Mouse (Mus musculus) embryonic facial prominence, embryonic 14.5 days (tissue): ENCODE measurements around the gene Dnah1. TPM values are rescaled to one million over a fixed set of nuclear protein-coding genes. Genes with fewer than 3 reads are reported as not detected.

Experiments used
- ATAC-seq: fragments of 200-750 bp; cut with Nextera tagmentation; 2 replicates; pipeline ENCODE4 v1.8.0; 2017; ENCODE audit warnings: low read depth, moderate number of reproducible peaks, moderate TSS enrichment
- DNase-seq: peaks from one replicate; pipeline ENCODE4 v3.0.0-alpha.2; 2015; ENCODE audit warnings: low spot score
- H3K27ac ChIP-seq: fragments of 300-500 bp; sonication (generic); replicated peaks from 2 replicates; pipeline ENCODE4 v1.5.1; 2014; ENCODE audit warnings: low read depth, mild to moderate bottlenecking, low read length, moderate library complexity
- H3K27me3 ChIP-seq: fragments of 300-500 bp; sonication (generic); replicated peaks from 2 replicates; pipeline ENCODE4 v1.6.1; 2014; ENCODE audit warnings: low read length; ENCODE audit not compliant: control insufficient read depth, insufficient read depth
- H3K36me3 ChIP-seq: fragments of 300-500 bp; sonication (generic); 2 replicates; pipeline ENCODE4 v1.6.1; 2014; ENCODE audit warnings: low read length, mixed read lengths; ENCODE audit not compliant: control insufficient read depth, insufficient read depth
- H3K4me1 ChIP-seq: fragments of 300-500 bp; sonication (generic); 2 replicates; pipeline ENCODE4 v1.6.1; 2014; ENCODE audit warnings: antibody characterized with exemption, low read length; ENCODE audit not compliant: control insufficient read depth, insufficient read depth
- H3K4me2 ChIP-seq: fragments of 300-500 bp; sonication (generic); 2 replicates; pipeline ENCODE4 v1.6.1; 2014; ENCODE audit warnings: low read depth, mild to moderate bottlenecking, low read length, moderate library complexity, mixed read lengths
- H3K4me3 ChIP-seq: fragments of 300-500 bp; sonication (generic); 2 replicates; pipeline ENCODE4 v1.5.1; 2014; ENCODE audit warnings: low read depth, mild to moderate bottlenecking, low read length
- H3K9ac ChIP-seq: fragments of 300-500 bp; sonication (generic); 2 replicates; pipeline ENCODE4 v1.6.1; 2014; ENCODE audit warnings: low read depth, mild to moderate bottlenecking, low read length, moderate library complexity, mixed read lengths
- H3K9me3 ChIP-seq: fragments of 300-500 bp; sonication (generic); 2 replicates; pipeline ENCODE4 v1.6.1; 2016; ENCODE audit warnings: low read length; ENCODE audit not compliant: control insufficient read depth
- WGBS: fragments of 180-500 bp; shearing (Covaris S2); extraction: QIAGEN DNeasy Blood & Tissue Kit; methylation state at CpG from one replicate; pipeline ENCODE4 v1.1.7; 2014; 5-methylcytosine and 5-hydroxymethylcytosine counted together
- polyA plus RNA-seq: library from polyadenylated mRNA; unstranded; fragments of >200 nt; fragmentation: Nextera tagmentation; extraction: Ambion mirVana; gene quantifications from 2 replicates; pipeline ENCODE4 v1.2.1, GENCODE M21; 2014

The Dnah1 gene
- polyA plus RNA-seq, 1 experiment from 2014 or later: 5.9 TPM

GRCm38 (mm10) chr14:31285728-31286127 is 38.0 kb downstream of the Dnah1 start:
- H3K4me2 ChIP-seq: no peak overlapping the region
- H3K4me1 ChIP-seq: no peaks in the 10 kb centered on the region
- no peaks in the 10 kb centered on the region for H3K27me3 ChIP-seq
- no peak overlapping the region for H3K9ac ChIP-seq
- H3K4me3 ChIP-seq: no peak overlapping the region
- ATAC-seq (no peak), DNase-seq (no peak)
- H3K9me3 ChIP-seq: no peaks in the 10 kb centered on the region
- no peak overlapping the region for H3K27ac ChIP-seq
- WGBS: 73% methylated on average over 8 of the region's 8 CpGs
- H3K36me3 ChIP-seq: no peaks in the 10 kb centered on the region

DNA sequence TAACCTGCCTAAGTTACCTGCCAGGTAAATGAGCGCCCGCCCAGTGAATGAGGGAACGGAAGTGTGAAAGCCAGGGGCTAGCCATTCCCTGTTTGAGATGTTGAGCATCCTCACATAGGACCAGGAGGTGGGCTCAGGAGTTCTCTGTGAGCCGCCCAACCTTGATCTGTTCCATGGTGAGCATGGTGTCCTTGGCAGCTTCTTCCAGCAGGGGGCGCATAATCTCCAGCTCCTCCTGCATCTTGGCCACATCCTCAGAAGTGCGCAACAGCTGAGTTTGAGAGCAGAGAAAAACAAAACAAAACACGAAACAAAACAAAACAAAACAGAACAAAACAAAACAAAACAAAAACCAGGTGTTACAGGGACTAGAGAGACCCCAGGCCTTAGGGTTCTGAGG is 51.5 kb downstream of the Dnah1 start:
- ATAC-seq: no peak
- DNase-seq: peak; percentile 80
- Histone ChIP-seq H3K27me3 (no peaks in the 10 kb centered on the region), H3K9ac (no peak overlapping the region), H3K9me3 (no peaks in the 10 kb centered on the region), H3K4me2 (no peak overlapping the region), H3K36me3 (no peaks in the 10 kb centered on the region), H3K27ac (no peak overlapping the region), H3K4me3 (no peak overlapping the region), H3K4me1 (peaks cover 14% of the 10 kb centered on the region)
- WGBS: 26% methylated on average over 7 of the region's 7 CpGs

GRCm38 (mm10) chr14:31271121-31271520 is 52.6 kb downstream of the Dnah1 start:
- Histone ChIP-seq H3K36me3 (no peaks in the 10 kb centered on the region), H3K27me3 (no peaks in the 10 kb centered on the region), H3K4me3 (no peak overlapping the region), H3K27ac (no peak overlapping the region), H3K4me1 (peaks cover 14% of the 10 kb centered on the region), H3K9ac (no peak overlapping the region), H3K4me2 (no peak overlapping the region), H3K9me3 (no peaks in the 10 kb centered on the region)
- no peak for DNase-seq
- whole genome bisulfite sequencing: 88% methylated on average over 6 of the region's 6 CpGs
- ATAC-seq: no peak

- peak overlapping the region; percentile 61 for H3K4me2 ChIP-seq
- WGBS: 15% methylated on average over 27 of the region's 28 CpGs
- peak overlapping the region; percentile 42 for H3K27ac ChIP-seq
- peak overlapping the region; percentile 60 for H3K9ac ChIP-seq
- H3K4me3 ChIP-seq: peak overlapping the region; percentile 33
- ATAC-seq (peak; percentile 92), DNase-seq (peak; percentile 93)
- H3K36me3 ChIP-seq: no peaks in the 10 kb centered on the region
- H3K27me3 ChIP-seq: no peaks in the 10 kb centered on the region
- no peaks in the 10 kb centered on the region for H3K9me3 ChIP-seq
- H3K4me1 ChIP-seq: peaks cover 14% of the 10 kb centered on the region
Measured at GRCm38 (mm10) chr14:31269456-31270100, 54.1 kb downstream of the Dnah1 start.

DNA sequence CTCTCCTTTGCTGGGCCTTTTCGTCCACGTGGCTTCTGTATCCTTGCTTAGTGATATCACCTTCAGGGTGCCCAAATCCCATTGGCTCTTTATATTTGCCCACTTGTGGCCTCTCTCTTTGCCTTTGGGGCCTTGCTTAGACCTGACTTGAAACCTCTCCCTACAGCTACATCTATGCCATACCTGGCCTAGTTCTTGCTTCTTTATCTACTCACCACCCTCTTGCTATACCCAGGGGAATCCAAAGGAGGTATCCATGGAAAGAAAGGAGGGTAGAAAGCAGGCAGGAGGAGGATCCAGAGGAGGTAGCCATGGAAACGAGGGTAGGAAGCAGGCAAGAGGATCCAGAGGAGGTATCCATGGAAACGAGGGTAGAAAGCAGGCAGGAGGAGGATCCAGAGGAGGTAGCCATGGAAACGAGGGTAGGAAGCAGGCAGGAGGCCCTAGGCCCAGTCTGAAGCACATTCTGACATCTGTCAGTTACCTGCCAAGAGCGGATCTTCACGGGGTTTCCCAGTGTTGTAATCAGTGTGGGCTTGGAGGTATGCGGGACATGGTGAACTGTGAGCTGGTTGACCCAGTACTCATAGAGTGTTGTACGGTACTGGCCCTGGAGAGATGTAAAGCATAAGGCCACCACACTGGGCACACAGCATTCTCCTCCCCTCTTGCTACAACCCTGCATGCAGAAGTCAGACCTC is 55.2 kb downstream of the Dnah1 start:
- ATAC-seq: peak; percentile 12; the same call in 1 of the 2 replicates
- Histone ChIP-seq H3K36me3 (0 out of 2 replicates have a peak, but pooled peaks cover under 1% of the 10 kb centered on the region), H3K9ac (peak overlapping the region; percentile 60), H3K27me3 (no peaks in the 10 kb centered on the region), H3K4me2 (peak overlapping the region; percentile 61), H3K9me3 (no peaks in the 10 kb centered on the region), H3K4me3 (peak overlapping the region; percentile 33), H3K27ac (no peak overlapping the region), H3K4me1 (peaks cover 14% of the 10 kb centered on the region)
- DNase-seq: no peak
- 67% methylated on average over 9 of the region's 9 CpGs for WGBS

DNA sequence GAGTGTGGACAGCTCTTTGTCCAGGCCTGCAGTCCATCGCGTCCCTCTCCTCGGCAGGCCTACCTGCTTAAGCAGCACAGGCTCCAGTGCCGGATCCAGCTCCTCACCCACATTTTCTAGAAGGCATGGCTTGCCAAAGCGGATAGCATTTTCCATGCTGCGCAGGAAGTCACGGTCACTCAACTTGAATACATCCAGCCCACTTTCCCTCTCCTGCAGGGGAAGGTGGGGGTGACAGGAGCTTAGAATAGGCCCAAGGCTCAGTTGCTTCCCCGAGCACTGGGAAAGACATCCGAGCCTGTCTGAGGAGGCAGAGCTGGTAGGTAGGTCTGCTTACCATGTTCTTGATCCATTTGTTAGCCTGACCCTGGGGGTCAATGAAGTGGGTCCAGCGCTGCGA is 56.0 kb downstream of the Dnah1 start:
- Histone ChIP-seq H3K4me2 (no peak overlapping the region), H3K36me3 (peaks cover 8% of the 10 kb centered on the region), H3K4me1 (peaks cover 14% of the 10 kb centered on the region), H3K27ac (no peak overlapping the region), H3K9me3 (no peaks in the 10 kb centered on the region), H3K9ac (no peak overlapping the region), H3K4me3 (no peak overlapping the region), H3K27me3 (no peaks in the 10 kb centered on the region)
- ATAC-seq (no peak), DNase-seq (no peak)
- WGBS: 85% methylated on average over 11 of the region's 11 CpGs

DNA sequence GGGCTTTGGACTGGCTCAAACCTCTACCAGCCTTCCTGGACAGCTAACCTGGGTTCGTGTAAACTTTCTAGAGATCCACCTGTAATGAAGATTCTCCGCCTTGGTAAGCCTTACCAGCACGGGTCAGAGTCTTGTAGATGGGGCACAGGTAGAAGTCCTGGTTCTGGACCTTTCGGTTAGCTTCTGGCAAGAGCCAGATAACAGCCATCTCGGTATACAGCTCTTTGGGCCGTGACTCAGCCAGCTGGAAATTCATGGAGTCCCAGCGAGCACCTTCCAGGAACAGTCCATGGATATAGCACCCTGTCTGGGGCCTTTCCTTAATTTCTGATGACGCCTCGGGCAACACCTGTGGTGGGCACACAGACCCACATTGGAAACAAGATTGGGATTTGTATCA is 62.8 kb downstream of the Dnah1 start:
- Histone ChIP-seq H3K36me3 (peaks cover 75% of the 10 kb centered on the region), H3K27ac (no peak overlapping the region), H3K9me3 (no peaks in the 10 kb centered on the region), H3K9ac (no peak overlapping the region), H3K4me2 (no peak overlapping the region), H3K4me3 (no peak overlapping the region), H3K4me1 (no peaks in the 10 kb centered on the region), H3K27me3 (no peaks in the 10 kb centered on the region)
- ATAC-seq (no peak), DNase-seq (no peak)
- WGBS: 95% methylated on average over 9 of the region's 9 CpGs

DNA sequence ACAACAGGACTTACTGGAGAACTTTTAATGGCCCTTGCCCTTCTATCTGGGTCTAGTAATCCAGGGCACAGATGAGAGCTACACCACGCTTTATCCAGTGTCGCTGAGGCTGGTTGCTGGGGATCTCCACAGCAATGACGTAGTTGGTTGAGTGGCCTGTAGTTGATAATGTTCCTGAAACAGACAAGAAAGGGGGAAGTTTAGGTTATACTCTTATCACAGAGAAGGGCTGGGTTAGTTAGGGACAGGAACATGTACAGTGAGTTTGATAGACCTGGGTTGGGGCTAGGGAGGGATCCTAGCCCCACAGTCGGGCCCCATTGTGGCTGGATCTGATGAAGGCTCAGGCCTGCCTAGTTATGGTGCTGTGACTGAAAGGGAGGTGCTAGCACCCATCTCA is 63.3 kb downstream of the Dnah1 start:
- no peak for ATAC-seq
- Histone ChIP-seq H3K9ac (no peak overlapping the region), H3K4me2 (no peak overlapping the region), H3K27ac (no peak overlapping the region), H3K27me3 (no peaks in the 10 kb centered on the region), H3K4me1 (no peaks in the 10 kb centered on the region), H3K36me3 (peaks cover 81% of the 10 kb centered on the region), H3K4me3 (no peak overlapping the region), H3K9me3 (no peaks in the 10 kb centered on the region)
- no peak for DNase-seq
- WGBS: 96% methylated on average over 4 of the region's 4 CpGs
